Mouse (Mus musculus) brain, embryonic 14.5 days (tissue): ENCODE measurements around the gene Taf10. TPM values are rescaled to one million over a fixed set of nuclear protein-coding genes. Genes with fewer than 3 reads are reported as not detected.
"Not testable (repeated sequence)": the region's sequence is repeated elsewhere in the genome, so short reads cannot be mapped to it uniquely, and the experiment has no call there.

Experiments used
- DNase-seq: peaks from one replicate; pipeline ENCODE4 v3.0.0-alpha.2; 2011; ENCODE audit warnings: low read depth
- CTCF ChIP-seq: fragments of 200-500 bp; IDR thresholded peaks from 2 replicates; pipeline ENCODE4 v1.5.1; 2012; ENCODE audit warnings: inconsistent platforms, mild to moderate bottlenecking, moderate library complexity, borderline replicate concordance; ENCODE audit not compliant: insufficient read depth, insufficient read length; ENCODE audit errors: extremely low read depth
- POLR2A ChIP-seq: fragments of 200-500 bp; IDR thresholded peaks from 2 replicates; pipeline ENCODE4 v1.6.1; 2012; ENCODE audit warnings: mild to moderate bottlenecking, inconsistent platforms, borderline replicate concordance; ENCODE audit not compliant: poor library complexity, insufficient read depth, insufficient read length, severe bottlenecking; ENCODE audit errors: extremely low read depth
- polyA plus RNA-seq: library from polyadenylated mRNA; depleted of rRNA; stranded (reverse); fragments of >200 nt; gene quantifications from 2 replicates; pipeline ENCODE4 v1.2.3, GENCODE M21; 2012

Gene Taf10
- polyA plus RNA-seq, 1 experiment: 204 TPM

DNA sequence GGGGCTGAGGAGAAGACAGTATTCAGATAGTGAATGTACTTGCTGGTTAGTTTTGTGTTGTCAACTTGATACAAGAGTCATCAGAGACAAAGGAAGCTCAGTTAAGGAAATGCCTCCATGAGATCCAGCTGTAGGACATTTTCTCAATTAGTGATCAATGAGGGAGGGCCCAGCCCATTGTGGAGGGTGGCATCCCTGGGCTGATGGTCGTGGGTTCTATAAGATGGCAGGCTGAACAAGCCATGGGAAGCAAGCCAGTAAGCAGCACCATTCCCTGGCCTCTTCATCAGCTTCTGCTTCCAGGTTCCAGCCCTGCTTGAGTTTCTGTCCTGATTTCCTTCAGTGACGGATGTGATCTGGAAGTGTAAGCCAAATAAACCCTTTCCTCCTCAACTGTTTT lies 3.6 kb upstream of the Taf10 start:
- no peak for DNase-seq
- TF ChIP-seq CTCF (no peak), POLR2A (no peak)

DNA sequence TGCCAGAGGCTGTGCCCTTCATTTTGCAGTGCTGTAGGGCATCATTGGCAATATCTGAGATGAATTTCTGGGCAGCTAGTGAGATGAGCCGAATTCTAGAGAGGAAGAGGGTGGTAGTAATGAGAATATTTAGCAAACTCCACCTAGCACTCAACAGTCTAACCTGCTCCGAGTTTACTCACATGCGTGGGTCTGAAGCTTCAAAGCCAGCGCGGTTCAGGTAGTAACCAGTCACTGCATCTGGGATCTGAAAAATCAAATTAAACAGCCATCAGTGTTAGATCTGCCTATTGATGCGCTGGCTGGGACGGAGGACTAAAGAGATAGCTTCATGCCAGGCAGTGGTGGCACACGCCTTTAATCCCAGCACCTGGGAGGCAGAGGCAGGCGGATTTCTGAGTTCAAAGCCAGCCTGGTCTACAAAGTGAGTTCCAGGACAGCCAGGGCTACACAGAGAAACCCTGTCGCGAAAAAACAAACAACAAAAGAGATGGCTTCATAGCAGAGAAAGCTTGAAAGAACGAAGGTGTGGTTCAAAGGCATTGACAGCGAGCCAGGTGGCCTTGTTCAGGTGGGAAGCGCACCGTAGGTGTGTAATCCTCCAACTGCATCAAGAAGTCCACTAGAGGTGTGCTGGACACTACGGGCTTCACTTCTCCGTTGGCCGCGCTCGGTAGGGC lies 775 bp downstream of the Taf10 start:
- not testable (repeated sequence) for DNase-seq

DNA sequence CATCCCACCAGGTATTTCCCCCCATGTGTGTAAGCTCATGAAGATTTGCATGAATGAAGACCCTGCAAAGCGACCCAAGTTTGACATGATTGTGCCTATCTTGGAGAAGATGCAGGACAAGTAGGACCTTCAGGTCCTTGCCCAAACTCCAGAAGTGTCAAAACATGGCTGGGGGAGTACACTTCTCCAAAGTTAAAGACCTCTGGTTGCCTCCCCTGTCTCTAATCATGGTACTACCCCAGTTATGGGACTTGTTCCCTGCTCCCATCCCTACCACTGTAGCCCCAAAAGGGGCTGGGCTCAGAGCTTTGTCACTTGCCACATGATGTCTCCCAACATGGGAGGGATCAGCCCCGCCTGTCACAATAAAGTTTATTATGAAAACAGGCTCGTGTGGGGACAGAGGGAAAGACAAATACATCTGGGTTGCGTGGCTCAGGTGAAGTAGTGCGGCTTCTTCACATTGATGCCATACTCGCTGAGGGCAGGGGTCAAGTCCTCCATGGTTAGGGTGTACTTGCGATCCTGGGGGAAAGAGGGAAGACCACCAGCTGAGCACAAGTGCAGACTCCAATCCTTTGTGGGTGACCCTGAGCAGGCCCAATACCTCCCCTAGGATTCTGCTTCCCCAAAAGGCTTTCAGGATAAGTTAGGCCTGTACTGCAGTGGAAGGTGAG lies 1.5 kb downstream of the Taf10 start:
- not testable (repeated sequence) for DNase-seq

DNA sequence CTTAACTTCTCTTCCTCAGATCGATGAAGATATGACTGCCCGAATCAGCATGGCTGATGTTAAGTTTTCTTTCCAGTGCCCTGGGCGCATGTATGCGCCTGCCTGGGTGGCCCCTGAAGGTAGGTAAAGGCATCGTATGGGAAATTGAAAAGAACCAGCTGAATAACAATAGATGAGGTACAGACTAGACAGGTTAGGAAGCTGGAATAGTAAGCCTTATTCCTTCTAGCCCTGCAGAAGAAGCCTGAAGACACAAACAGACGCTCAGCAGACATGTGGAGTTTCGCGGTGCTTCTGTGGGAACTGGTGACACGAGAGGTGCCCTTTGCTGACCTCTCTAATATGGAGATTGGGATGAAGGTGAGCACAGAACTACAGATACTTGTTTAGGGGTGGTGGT lies 2.2 kb downstream of the Taf10 start:
- DNase-seq: no peak
- TF ChIP-seq CTCF (no peak), POLR2A (no peak)

DNA sequence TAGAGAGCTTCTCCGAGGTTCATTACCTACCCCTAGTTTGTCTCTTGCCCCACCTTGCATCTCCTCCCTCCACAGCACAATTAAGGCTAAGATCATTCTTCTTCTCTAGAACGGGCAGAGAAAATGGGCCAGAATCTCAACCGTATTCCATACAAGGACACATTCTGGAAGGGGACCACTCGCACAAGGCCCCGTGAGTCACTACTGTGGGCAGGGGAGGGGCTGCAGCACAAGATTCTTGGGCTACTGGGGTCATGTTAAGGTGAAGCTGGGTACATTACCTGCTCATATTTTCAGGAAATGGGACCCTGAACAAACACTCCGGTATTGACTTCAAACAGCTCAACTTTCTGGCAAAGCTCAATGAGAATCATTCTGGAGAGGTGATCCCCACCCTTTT lies 3.3 kb downstream of the Taf10 start:
- no peak for DNase-seq
- no peak for TF ChIP-seq CTCF
- no peak for TF ChIP-seq POLR2A

DNA sequence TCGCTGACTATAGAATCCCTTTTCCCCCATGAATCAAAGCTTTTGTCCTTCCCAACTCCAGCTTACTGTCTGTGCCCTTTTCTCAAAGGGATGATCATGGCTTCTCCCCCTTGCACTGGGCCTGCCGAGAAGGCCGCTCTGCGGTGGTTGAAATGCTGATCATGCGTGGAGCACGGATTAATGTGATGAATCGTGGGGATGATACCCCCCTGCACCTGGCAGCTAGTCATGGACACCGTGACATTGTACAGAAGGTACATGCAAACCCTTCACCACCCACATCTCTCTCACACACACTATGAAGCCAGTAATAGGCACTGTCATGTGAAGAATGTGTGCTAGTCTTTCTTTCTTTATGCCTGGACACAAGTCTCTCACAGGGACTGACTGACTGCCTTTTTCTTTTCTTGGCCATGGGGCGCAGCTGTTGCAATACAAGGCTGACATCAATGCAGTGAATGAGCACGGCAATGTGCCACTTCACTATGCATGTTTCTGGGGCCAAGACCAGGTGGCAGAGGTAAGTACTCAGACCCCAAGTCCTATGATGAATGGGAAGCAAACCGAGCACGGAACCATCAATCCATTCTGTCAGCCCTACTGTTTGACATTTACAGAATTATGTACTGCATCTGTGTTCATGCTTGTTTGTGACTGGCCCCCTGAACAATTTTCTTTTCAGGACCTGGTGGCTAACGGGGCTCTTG lies 3.9 kb downstream of the Taf10 start:
- TF ChIP-seq POLR2A (no peak), CTCF (no peak)
- DNase-seq: no peak

DNA sequence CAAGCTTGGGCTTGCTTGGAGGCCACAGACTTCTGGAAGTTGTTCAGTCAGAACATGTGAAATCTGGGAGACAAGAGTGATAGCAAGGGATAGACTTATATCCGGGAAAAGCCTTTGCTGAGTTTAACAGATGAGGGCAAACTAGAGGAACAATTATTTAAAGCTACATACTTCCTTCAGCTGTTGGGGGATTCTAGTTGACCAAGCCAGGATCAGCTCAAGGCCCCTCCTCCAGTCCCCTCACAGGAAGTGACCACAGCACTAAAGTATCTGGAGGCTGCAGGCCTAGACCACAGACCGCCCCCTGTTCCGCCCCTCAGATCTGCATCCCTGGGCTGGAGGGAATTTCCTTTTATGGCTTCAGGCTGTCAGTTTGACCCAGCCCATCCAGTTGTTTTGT lies 5.2 kb downstream of the Taf10 start:
- no peak for TF ChIP-seq POLR2A
- no peak for TF ChIP-seq CTCF
- DNase-seq: peak; percentile 57

DNA sequence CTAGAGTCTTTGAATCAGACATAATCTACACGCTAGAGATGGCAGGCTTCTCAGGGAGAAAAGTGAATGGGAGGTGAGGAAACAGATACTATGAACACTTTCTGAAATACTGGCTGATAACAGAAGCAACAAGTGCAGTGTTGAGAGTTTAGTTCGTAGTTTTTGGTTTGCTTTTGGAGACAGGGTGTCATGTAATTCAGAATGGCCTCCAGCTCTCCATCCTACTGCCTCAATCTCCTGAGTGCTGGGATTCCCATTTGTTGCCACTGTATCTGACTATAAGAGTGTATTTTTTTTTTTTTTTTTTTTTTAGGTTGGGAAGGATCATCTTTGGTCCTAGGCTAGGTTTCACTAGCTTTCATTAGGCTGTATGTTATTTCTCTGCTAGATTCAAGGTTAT lies 5.9 kb downstream of the Taf10 start:
- no peak for DNase-seq
- TF ChIP-seq POLR2A (no peak), CTCF (no peak)

DNA sequence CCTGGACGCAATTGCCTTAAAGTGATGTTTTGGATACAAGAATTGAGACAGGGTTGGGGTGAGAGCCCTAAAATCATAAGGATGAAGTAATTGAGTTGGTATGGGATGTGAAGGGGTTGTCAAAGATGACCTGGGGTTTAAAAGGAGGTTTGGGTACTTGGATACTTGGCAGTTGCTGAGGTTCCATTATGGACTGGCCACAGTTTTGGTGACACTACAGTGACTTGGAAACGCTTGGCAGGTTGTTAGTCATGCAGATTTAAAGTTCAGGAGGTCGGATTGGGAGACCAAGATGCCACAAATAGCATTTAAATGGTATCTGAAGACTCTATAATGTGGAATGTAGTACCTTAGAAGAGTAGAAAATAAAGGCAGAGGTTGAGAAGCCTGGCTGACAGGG lies 6.5 kb downstream of the Taf10 start:
- no peak for TF ChIP-seq POLR2A
- TF ChIP-seq CTCF: no peak
- no peak for DNase-seq

DNA sequence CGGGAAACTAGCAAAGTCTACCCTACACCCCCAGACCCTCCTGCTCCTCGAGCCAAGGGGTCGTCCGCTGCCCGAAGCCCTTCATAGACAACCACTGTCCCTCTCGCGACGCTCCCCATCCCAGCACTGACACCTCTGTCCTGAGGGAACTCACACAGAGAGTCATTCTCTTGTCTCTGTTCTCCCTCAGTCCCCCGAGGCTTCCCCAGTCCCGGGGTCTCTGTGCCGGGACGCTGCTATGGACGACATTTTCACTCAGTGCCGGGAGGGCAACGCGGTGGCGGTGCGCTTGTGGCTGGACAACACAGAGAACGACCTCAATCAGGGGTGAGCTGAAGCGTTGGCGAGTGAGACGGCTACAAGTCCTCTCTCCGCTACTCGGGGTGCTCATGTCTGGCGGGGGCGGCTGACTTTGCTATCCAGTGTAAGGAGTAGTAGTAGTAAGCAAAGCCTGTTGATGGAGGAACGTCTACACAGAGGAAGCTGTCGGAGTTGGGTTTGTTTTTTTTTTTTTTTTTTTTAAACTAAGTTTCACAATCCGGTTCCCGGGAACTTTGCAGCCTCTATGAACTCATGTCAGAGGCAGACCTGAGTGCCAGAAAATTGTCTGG lies 7.1 kb downstream of the Taf10 start, which contains the start of gene Rrp8:
Gene Rrp8, minus strand, starts transcription at position 475 of the 611 bp plus-strand sequence.
- no peak for TF ChIP-seq POLR2A
- TF ChIP-seq CTCF: no peak
- peak; percentile 36 for DNase-seq

DNA sequence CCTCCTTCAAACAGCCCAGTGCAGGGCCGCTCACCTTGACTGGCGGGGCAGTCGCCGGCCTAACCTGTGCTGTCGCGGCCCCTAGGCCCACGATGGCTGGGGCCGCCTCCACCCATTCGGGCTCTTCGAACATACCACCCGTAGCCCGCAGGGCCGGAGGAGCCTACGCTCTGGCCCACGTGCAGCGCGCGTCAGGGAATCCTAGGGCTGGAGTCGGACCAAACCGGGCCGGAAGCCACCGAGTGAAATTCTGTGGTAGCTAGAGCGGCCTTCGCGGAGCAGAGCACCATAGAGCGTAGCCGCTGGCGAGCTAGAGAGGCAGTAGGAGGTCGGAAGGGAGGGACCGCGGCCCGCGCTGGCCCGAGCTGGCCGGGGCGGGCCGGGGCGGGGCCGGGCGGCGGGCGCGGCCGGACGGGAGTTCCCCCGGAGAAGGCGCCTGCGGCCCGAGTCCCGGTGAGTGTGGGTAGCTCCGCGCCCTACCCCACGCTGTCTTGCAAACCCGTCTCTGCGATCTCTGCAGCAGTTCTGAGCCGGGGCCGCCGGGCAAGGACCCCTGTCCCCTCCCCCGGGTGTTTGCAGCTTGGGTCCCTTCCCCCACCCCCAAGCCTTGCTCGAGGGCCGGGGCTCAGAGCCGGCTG lies 7.8 kb downstream of the Taf10 start, which contains the start of gene Ilk:
Gene Ilk, plus strand, starts transcription at position 329 of the 638 bp plus-strand sequence.
- DNase-seq: peak; percentile 96
- no peak for TF ChIP-seq CTCF
- TF ChIP-seq POLR2A: peak; percentile 52; the same call in 1 of the 2 replicates

DNA sequence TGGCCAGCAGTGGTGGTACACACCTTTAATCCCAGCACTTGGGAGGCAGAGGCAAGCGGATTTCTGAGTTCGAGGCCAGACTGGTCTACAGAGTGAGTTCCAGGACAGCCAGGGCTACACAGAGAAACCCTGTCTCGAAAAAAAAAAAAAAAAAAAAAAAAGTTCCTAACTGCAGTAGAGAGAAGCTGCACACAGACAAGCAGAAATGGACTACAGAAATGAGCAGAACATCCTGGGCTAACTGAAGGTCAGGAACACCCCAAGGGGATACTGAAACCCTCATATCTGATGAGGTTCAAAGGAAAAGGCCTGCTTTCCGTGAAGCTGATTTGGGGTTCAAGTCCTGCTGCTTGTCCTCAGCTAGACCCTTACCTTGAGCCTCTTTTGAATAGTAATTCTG lies 8.7 kb downstream of the Taf10 start:
- DNase-seq: not testable (repeated sequence)

DNA sequence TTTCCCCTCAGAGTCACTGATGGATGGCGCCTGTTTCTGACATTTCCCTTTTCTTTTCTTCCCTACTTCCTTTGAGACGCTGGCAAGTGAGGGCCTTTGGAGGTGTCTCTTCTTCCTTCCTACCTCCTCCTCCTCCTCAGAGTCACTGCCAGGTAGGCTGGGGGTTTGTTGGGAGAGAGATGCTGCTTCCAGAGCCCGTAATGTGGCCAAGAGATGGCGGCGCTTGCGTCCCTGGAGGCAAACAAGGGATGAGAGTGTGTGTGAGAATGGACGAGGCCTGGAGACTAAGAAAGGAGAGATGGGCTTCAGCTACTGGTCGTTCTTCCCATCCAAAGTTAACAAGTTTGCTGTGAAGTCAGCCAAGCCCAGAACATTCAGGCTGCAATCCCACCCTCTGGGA lies 9.3 kb downstream of the Taf10 start:
- DNase-seq: no peak
- no peak for TF ChIP-seq CTCF
- no peak for TF ChIP-seq POLR2A
